Mouse (Mus musculus): ENCODE results near the gene Chchd3.

DNA sequence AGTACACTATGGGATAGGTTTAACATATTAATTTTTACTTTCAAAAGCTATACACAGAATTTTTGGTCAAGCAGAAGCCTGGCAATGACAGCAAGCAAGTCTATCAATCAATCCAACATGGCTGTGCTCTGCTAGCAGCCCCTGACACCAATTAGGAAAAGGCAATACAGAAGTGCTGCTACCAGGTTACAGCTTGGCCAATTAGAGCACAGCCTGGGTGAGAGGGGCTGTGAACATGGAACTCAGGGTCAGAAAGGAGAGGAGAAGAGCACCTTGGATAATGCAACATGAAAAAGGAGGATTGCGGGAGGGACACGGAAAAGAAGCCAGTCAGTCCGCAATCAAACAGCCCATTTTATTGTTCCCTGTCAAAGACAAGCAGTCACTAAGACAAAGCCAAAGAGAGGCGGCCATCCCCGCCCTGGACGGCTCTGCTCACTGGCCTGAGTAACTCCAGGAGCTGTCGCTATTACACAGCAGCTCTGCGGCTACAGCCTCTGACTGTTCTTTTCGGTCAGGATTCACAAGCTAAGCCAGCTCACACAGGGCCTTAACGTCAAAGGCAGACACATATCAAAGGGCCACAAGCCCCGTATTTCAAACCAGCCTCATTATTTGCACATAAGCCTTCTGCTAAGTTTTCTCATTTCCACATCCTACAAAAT, 128.8 kb downstream of the Chchd3 start:
- no peak for TF ChIP-seq CTCF (IDR thresholded peaks at IDR 0.05; ENCODE audit: low read depth, low read length)
- TF ChIP-seq POLR2AphosphoS5 (IDR thresholded peaks at IDR 0.05; ENCODE audit: insufficient replicate concordance, low read depth, low read length): no peak
- no peak for TF ChIP-seq GATA2 (IDR thresholded peaks at IDR 0.05; ENCODE audit: borderline replicate concordance, low read depth, low read length)
- TF ChIP-seq TAL1 (conservative IDR thresholded peaks at IDR 0.05; ENCODE audit: low read depth, low read length): no peak
- no peak for TF ChIP-seq GATA1 (IDR thresholded peaks at IDR 0.05; ENCODE audit: borderline replicate concordance, low read length)

All from G1E (cell line).